Mouse (Mus musculus) kidney, embryonic 16.5 days (tissue): ENCODE measurements around the gene Rps27rt. TPM values are rescaled to one million over a fixed set of nuclear protein-coding genes. Genes with fewer than 3 reads are reported as not detected.
"Not testable (repeated sequence)": the region's sequence is repeated elsewhere in the genome, so short reads cannot be mapped to it uniquely, and the experiment has no call there.

Source experiments
- ATAC-seq: fragments of 200-750 bp; cut with Nextera tagmentation; 2 replicates; pipeline ENCODE4 v1.8.0; 2017; ENCODE audit warnings: moderate TSS enrichment; ENCODE audit not compliant: low FRiP score, low TSS enrichment
- H3K27ac ChIP-seq: fragments of 300-500 bp; sonication (generic); 2 replicates; pipeline ENCODE4 v1.5.1; 2014; ENCODE audit warnings: low read length
- H3K27me3 ChIP-seq: fragments of 300-500 bp; sonication (generic); 2 replicates; pipeline ENCODE4 v1.6.1; 2014; ENCODE audit warnings: low read length, control low read depth, mixed read lengths; ENCODE audit not compliant: insufficient read depth
- H3K36me3 ChIP-seq: fragments of 300-500 bp; sonication (generic); 2 replicates; pipeline ENCODE4 v1.6.1; 2014; ENCODE audit warnings: low read length, control low read depth, mixed read lengths; ENCODE audit not compliant: insufficient read depth
- H3K4me1 ChIP-seq: fragments of 300-500 bp; sonication (generic); 2 replicates; pipeline ENCODE4 v1.6.1; 2014; ENCODE audit warnings: low read length, control low read depth, mixed read lengths; ENCODE audit not compliant: insufficient read depth
- H3K4me2 ChIP-seq: fragments of 300-500 bp; sonication (generic); replicated peaks from 2 replicates; pipeline ENCODE4 v1.6.1; 2014; ENCODE audit warnings: low read depth, low read length
- H3K4me3 ChIP-seq: fragments of 300-500 bp; sonication (generic); 2 replicates; pipeline ENCODE4 v1.5.1; 2014; ENCODE audit warnings: mild to moderate bottlenecking, low read length
- H3K9ac ChIP-seq: fragments of 300-500 bp; sonication (generic); replicated peaks from 2 replicates; pipeline ENCODE4 v1.6.1; 2014; ENCODE audit warnings: low read length
- H3K9me3 ChIP-seq: fragments of 300-500 bp; sonication (generic); 2 replicates; pipeline ENCODE4 v1.6.1; 2016; ENCODE audit warnings: low read length, control low read depth
- WGBS: fragments of 180-500 bp; shearing (Covaris S2); extraction: QIAGEN DNeasy Blood & Tissue Kit; methylation state at CpG from one replicate; pipeline ENCODE4 v1.1.7; 2014; 5-methylcytosine and 5-hydroxymethylcytosine counted together
- polyA plus RNA-seq: library from polyadenylated mRNA; unstranded; fragments of >200 nt; fragmentation: Nextera tagmentation; extraction: Ambion mirVana; gene quantifications from 2 replicates; pipeline ENCODE4 v1.2.1, GENCODE M21; 2015

Gene Rps27rt
- polyA plus RNA-seq, 1 experiment from 2014 or later, result 241 TPM

DNA sequence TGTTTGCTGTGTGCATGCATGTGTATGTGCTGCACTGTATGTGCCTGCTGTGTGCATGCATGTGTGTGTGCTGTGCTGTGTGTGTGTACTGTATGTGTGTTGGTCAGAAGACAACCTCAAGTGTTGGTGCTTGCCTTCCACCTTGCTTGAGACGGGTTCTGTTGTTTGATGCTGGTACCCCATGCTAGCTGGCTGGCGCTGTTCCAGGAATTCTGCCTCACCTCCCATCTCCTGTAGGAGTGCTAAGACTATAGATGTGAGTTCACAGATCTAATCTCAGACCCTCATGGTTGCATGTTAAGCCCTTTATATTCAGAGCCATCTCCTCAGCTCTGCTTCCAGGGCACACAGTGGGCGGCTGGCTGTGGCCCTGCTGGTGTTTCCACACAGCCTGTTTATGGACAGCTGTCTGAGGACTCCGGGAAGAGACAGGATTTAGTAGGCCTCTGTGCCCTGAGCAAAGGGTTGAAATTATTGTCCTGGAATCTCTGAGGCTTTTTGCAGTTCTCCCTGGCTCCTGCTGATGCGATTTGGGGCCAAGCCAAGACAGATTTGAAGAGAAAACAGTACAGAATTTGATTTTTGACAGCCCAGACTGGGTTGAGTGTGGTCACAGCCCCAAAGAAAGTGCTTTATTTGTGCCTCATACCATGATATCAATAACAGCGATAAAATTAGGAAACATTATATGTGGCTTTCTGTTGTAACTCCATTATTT, 6.2 kb upstream of the Rps27rt start:
- no peaks in the 10 kb centered on the region for H3K27me3 ChIP-seq
- 0 out of 2 replicates have a peak, but pooled peaks cover 5% of the 10 kb centered on the region for H3K36me3 ChIP-seq
- H3K4me2 ChIP-seq, result no peak overlapping the region
- no peak overlapping the region for H3K27ac ChIP-seq
- H3K4me3 ChIP-seq, result no peak overlapping the region
- H3K4me1 ChIP-seq, result 0 out of 2 replicates have a peak, but pooled peaks cover 4% of the 10 kb centered on the region
- peaks cover 3% of the 10 kb centered on the region; the same call in 1 of the 2 replicates for H3K9me3 ChIP-seq
- WGBS, result 72% methylated on average over 6 of the region's 6 CpGs
- H3K9ac ChIP-seq, result no peak overlapping the region
- no peak for ATAC-seq

DNA sequence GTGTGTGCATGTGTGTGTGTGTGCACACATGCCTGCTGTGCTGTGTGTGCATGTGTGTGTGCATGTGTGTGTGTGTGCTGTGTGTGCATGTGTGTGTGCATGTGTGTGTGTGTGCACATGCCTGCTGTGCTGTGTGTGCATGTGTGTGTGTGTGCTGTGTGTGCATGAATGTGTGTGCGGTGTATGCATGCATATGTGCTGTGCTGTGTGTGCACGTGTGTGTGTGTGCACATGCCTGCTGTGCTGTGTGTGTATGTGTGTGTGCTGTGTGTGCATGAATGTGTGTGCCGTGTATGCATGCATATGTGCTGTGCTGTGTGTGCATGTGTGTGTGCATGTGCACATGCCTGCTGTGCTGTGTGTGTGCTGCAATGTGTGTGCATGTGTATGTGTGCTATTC, 5.5 kb upstream of the Rps27rt start:
- Histone ChIP-seq H3K36me3 (0 out of 2 replicates have a peak, but pooled peaks cover 5% of the 10 kb centered on the region), H3K27me3 (no peaks in the 10 kb centered on the region), H3K9me3 (peaks cover 3% of the 10 kb centered on the region; the same call in 1 of the 2 replicates), H3K27ac (no peak overlapping the region), H3K9ac (no peak overlapping the region), H3K4me2 (no peak overlapping the region), H3K4me3 (no peak overlapping the region), H3K4me1 (0 out of 2 replicates have a peak, but pooled peaks cover 4% of the 10 kb centered on the region)
- ATAC-seq, result no peak; the same call in 1 of the 2 replicates
- WGBS, result 98% methylated on average over 3 of the region's 3 CpGs

DNA sequence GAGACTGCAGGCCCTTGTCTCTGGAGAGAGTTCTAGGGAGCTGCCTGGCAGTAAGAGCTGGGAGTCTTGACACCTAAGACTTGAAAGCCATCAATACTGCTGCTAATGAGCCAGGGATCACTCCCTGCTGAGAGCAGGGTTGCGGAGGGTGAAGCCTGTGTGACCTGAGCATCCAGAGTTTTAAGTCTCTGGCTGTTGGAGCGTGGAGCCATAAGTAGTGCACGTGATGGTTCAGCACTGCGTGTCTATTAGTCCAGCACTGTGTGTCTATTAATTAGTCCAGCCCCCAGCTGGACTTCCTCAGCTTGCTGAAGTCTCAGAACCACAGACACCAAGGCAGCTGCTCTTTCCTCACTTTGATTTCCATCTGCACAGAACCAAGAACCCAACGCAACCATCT, 3.8 kb upstream of the Rps27rt start:
- 0 out of 2 replicates have a peak, but pooled peaks cover 4% of the 10 kb centered on the region for H3K4me1 ChIP-seq
- WGBS, result 51% methylated on average over 5 of the region's 5 CpGs
- peak; percentile 66; the same call in 1 of the 2 replicates for ATAC-seq

DNA sequence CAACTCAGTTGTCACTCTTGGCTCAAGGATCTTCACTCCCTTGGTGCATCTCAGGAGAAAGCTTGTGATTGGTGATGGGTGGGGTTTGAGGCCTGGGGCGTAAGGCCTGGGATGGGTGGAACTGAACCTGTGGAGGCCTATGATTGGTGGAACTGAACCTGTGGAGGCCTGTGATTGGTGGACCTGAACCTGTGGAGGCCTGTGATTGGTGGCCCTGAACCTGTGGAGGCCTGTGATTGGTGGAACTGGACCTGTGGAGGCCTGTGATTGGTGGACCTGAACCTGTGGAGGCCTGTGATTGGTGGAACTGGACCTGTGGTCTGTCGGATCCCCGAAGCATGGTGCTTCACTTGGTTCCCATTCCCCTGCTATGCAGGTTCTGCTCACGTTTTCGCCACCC, 3.2 kb upstream of the Rps27rt start:
- no peak for ATAC-seq
- no peaks in the 10 kb centered on the region for H3K9me3 ChIP-seq
- no peaks in the 10 kb centered on the region for H3K27me3 ChIP-seq
- H3K4me1 ChIP-seq, result 0 out of 2 replicates have a peak, but pooled peaks cover 4% of the 10 kb centered on the region
- no peaks in the 10 kb centered on the region for H3K36me3 ChIP-seq
- no peak overlapping the region for H3K4me3 ChIP-seq
- WGBS, result 97% methylated on average over 5 of the region's 5 CpGs
- H3K27ac ChIP-seq, result no peak overlapping the region
- H3K4me2 ChIP-seq, result no peak overlapping the region
- H3K9ac ChIP-seq, result no peak overlapping the region

More for the DNA sequence above, 3.8 kb upstream of the Rps27rt start:
- no peaks in the 10 kb centered on the region for H3K36me3 ChIP-seq
- no peak overlapping the region for H3K4me3 ChIP-seq
- no peak overlapping the region for H3K4me2 ChIP-seq
- H3K27ac ChIP-seq, result no peak overlapping the region
- no peak overlapping the region for H3K9ac ChIP-seq
- no peaks in the 10 kb centered on the region for H3K27me3 ChIP-seq
- H3K9me3 ChIP-seq, result no peaks in the 10 kb centered on the region

GRCm38 (mm10) chr9:114979969-114980368, 2.6 kb downstream of the Rps27rt start:
- no peak overlapping the region for H3K27ac ChIP-seq
- peaks cover 21% of the 10 kb centered on the region for H3K4me1 ChIP-seq
- H3K36me3 ChIP-seq, result no peaks in the 10 kb centered on the region
- H3K27me3 ChIP-seq, result no peaks in the 10 kb centered on the region
- no peaks in the 10 kb centered on the region for H3K9me3 ChIP-seq
- 61% methylated on average over 6 of the region's 6 CpGs for WGBS
- H3K9ac ChIP-seq, result no peak overlapping the region
- H3K4me2 ChIP-seq, result peak overlapping the region; percentile 94; the same call in 1 of the 2 replicates
- no peak for ATAC-seq
- no peak overlapping the region; the same call in 1 of the 2 replicates for H3K4me3 ChIP-seq

GRCm38 (mm10) chr9:114978281-114979111, 4.0 kb downstream of the Rps27rt start, which contains the start of gene Osbpl10:
Gene Osbpl10, plus strand, starts transcription at chr9:114978569.
- peak; percentile 89 for ATAC-seq
- H3K4me1 ChIP-seq, result peaks cover 21% of the 10 kb centered on the region
- H3K4me3 ChIP-seq, result peak within 1 kb of the TSS; percentile 78
- no peaks in the 10 kb centered on the region for H3K36me3 ChIP-seq
- H3K9ac ChIP-seq, result peak within 1 kb of the TSS; percentile 84
- peak within 1 kb of the TSS; percentile 85 for H3K27ac ChIP-seq
- under 1% methylated on average over 58 of the region's 86 CpGs for WGBS
- H3K9me3 ChIP-seq, result no peaks in the 10 kb centered on the region
- no peaks in the 10 kb centered on the region for H3K27me3 ChIP-seq
- peak within 1 kb of the TSS; percentile 94 for H3K4me2 ChIP-seq

DNA sequence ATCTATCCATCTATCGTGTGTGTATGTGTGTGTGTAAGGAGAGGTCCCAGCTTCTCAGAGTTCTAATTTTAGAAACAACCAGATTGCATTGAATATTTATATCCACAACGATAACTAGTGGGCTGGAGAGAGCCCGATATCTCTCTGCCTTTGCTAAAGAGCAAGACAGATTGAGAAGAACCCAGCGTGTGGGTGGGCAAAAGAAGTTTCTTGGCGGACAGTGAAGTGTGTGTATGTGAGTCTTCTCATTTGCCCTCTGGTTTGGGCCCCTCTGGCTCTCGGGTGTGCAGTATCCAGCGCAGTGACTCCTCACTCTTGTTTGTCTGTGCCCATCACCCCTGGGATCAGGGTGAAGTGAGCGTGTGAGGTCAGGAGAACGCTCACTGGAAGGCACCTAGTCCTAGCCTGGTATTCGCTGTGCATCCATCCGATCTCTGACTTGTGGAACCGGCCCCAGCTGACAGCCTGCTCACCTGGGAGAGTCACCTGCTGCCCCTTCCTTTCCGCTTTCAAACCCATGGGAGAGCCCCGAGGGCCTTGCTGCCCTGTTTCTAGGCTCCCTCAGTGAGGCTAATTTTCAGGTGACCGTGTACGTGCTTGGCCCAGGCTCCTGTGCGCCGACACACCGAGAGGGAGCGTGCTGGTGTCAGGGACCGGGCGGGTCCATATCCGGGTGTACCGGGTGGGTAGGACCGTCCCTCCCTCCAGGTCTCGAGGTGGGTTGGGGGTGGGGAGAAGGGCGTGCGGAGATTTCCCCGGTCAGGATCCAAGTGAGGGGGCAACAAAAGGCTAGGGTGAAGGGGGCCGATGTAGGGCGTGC, 4.9 kb downstream of the Rps27rt start:
- 8% methylated on average over 31 of the region's 31 CpGs for WGBS
- peak overlapping the region; percentile 85 for H3K27ac ChIP-seq
- peak overlapping the region; percentile 78 for H3K4me3 ChIP-seq
- peaks cover 21% of the 10 kb centered on the region for H3K4me1 ChIP-seq
- ATAC-seq, result peak; percentile 67
- no peaks in the 10 kb centered on the region for H3K27me3 ChIP-seq
- H3K4me2 ChIP-seq, result peak overlapping the region; percentile 94
- no peaks in the 10 kb centered on the region for H3K9me3 ChIP-seq
- peak overlapping the region; percentile 84 for H3K9ac ChIP-seq
- no peaks in the 10 kb centered on the region for H3K36me3 ChIP-seq

DNA sequence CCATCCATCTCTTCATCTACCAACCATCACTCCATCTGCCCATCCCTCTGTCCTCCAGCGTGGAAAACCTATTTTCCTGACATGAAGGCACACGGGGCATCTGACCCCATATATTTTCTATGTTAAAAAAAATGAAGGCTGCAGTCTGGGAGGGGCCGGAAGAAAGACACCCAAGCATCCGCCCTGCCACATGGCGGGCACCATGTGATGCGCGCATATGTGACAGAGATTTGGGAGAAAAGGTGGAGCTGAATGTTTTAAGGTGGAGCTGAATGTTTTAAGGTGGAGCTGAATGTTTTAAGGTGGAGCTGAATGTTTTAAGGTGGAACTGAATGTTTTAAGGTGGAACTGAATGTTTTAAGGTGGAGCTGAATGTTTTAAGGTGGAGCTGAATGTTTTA, 16.3 kb downstream of the Rps27rt start:
- H3K4me3 ChIP-seq, H3K4me2 ChIP-seq, H3K36me3 ChIP-seq, H3K9me3 ChIP-seq, H3K4me1 ChIP-seq, H3K27ac ChIP-seq, ATAC-seq, H3K27me3 ChIP-seq, H3K9ac ChIP-seq: not testable (repeated sequence)
- WGBS, result 80% methylated on average over 7 of the region's 7 CpGs

GRCm38 (mm10) chr9:114964093-114964492, 18.4 kb downstream of the Rps27rt start:
- H3K4me3 ChIP-seq, result no peak overlapping the region
- no peak for ATAC-seq
- H3K27ac ChIP-seq, result no peak overlapping the region
- no peak overlapping the region for H3K4me2 ChIP-seq
- no peaks in the 10 kb centered on the region for H3K4me1 ChIP-seq
- no peak overlapping the region for H3K9ac ChIP-seq
- peaks cover 5% of the 10 kb centered on the region; the same call in 1 of the 2 replicates for H3K9me3 ChIP-seq
- H3K27me3 ChIP-seq, result no peaks in the 10 kb centered on the region
- no peaks in the 10 kb centered on the region for H3K36me3 ChIP-seq
- WGBS, result 52% methylated on average over 3 of the region's 3 CpGs
